Mouse (Mus musculus): ENCODE results near the gene Macrod2.

The Macrod2 gene

DNA sequence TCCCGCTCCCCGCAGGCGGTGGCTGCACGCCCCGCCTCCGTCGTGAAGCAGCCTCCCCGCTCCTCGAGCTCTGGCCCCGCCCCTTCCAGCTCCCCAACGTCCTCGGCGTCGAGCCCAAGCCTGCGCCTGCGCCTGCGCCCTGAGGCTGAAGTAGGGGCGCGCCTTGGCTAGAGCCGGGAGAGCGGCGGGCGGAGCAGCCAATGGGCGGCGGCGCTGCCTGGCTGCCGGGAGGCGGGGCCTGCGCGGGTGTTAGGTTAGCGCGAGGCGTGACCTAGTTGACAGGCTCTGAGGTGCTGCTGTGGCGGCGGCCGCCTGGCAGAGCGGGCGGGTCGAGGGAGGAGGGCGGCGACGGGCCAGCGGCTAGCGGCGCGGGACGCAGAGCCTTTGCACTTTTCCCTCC lies at the start of gene Macrod2:
Macrod2 (plus strand) TSS at position 131 of the 400 bp plus-strand sequence.
- DNase-seq (ENCODE audit: low read depth, low spot score) = peak; percentile 96

DNA sequence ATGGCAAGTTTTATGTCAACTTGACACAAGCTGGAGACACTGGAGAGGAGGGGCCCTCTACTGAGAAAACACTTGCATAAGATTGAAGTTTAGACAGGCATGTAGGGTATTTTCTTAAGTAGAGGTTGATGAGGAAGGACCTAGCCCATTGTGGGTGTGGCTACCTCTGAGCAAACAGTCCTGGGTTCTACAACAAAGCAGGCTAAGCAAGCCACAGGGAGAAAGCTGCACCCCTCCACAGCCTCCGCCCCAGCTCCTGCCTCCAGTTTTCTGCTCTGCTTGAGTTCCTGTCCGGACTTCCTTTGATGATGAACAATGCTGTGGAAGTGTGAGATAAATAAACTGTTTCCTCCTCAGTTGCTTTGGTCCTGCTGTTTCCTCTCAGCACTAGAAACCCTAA lies 35.2 kb upstream of the Macrod2 start:
- DNase-seq (ENCODE audit: low read depth, low spot score) = no peak

DNA sequence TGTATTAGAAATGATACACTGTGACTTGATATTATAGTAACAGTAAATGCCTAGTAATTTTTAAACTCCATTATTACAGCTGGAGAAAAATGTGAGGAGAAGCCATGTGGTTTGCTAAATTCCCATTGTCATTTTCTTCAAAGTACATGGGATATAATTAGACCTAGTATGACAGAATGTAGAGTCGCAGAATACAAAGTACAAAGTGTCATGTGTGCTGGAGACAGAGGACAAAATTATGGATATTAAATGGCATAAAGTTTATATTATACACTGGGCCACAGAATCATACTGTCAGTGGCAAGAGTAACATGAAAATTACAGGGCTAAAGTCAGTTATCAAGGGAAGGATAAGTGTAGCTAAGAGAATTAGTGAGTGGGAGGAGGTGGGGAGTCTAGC lies 30.3 kb upstream of the Macrod2 start:
- DNase-seq (ENCODE audit: low read depth, low spot score) = no peak

DNA sequence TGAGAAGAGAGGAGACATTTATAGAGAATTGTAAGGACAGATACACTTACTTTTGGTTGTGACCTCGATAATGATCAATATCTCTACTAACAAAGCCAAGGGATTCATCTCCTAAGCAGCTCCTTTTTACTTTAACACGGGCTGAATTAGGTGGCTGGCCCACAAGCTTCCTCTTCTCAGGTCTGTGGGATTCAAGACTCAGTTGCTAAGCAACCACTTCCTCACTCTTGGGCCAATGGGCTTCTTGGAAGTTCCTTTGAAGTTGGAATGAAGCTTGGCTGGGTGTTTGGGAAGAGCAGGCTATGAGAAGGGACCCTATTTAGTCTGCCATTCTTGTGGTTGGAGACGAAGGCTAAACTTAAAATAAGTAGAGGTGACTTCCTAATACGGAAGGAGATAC lies 5.6 kb upstream of the Macrod2 start, which contains the start of gene Sel1l2:
Sel1l2 (minus strand) TSS at position 182 of the 400 bp plus-strand sequence.
- DNase-seq (ENCODE audit: low read depth, low spot score) = no peak

DNA sequence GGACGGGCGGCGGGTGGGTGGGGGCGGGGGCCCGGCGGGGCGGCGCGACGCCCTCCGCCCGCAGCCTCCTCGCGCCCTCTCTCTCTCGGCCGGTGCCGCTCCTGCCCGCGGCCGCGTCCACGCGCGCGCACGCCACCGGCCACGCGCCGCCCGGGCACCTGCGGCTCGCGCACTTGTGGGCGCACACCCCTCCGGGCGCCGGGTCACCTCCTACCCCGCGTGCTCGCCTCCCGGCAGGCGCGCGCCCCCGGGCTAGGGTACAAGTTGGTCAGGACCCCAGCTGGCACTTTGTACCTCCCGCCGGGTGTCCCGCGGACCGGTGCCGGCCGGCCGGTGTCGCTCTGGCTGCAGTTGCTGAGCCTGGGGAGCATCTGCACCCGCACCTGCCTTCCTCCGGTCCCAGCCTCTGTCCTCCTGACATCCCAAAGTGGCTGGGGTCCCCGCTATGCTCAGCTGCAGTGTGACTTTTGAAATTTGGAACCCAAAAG lies 679 bp downstream of the Macrod2 start:
- DNase-seq (ENCODE audit: low read depth, low spot score) = peak; percentile 49

DNA sequence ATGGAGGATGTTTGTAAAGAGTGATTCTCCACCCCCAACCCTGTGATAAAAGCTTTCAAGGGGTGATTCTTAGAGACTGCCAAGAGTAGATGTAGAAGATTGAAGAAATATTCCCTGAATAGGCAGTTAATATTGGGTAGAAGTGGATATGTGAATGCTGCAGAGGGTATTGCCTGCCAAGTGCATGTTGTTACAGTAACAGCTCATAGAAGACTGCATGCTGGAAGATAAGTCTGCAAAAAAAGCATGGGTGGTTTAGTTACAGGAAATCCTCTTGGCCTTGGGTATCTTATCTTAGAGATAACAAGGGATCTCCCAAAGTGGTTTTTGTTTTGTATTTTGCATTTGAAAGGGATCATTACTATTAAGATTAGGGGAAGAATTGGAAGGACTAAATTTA lies 30.7 kb downstream of the Macrod2 start:
- DNase-seq (ENCODE audit: low read depth, low spot score) = no peak

DNA sequence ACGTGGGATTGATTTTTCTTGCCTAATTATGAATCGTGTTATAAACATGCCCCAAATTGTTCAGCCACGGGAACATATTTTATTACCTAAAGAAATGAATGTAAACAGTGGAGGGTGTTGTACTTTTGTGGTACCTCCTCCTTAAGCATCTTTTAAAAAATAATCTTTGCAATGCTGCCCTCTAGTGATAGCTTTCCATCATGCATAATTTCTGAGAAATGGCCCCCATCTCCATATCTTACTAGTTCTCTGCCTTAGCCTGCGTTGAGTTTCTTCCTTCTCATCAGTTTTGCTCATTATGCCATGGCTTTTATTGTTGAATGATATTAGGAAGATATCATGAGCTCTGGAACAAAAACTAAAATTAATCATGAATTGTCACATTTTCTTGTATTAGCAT lies 32.2 kb downstream of the Macrod2 start:
- DNase-seq (ENCODE audit: low read depth, low spot score) = peak; percentile 44

DNA sequence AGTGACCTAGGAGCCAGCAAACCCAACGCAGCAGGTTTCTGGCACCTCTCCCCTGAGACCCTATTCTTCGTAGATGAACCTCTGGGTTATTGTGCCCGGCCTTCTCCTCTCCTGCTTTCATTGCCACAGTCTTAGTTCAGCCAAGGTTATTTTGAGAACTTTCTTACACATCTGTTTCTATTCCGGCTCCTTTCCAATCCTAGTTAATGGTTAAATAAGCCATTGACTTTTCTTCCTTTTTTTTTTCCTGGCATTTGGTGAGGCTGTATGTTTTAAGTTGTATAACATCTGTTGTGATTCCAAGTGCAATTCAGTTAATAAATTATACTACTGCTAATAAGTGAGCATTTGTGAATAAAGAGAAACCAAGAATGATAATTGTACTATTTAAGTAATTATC lies 44.0 kb downstream of the Macrod2 start:
- no peak for DNase-seq (ENCODE audit: low read depth, low spot score)

DNA sequence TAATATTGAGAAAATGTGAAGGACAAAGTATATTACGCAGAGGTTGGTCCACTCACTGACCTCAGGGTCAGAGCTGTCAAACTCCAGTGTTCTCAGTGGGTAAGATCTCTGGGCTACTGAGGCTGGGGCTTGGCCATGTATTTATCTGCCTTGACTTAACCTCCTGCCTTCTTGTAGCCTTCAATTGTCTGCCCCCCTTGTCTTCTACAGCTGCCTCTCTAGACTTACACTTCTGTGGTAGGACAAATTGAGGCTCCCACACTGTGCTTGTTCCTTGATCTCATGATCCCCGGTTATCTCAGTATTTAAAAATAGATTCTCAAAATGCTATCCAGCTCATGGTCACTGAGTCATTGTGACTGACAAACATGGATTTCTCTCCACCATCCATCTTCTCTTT lies 53.5 kb downstream of the Macrod2 start:
- no peak for DNase-seq (ENCODE audit: low read depth, low spot score)

DNA sequence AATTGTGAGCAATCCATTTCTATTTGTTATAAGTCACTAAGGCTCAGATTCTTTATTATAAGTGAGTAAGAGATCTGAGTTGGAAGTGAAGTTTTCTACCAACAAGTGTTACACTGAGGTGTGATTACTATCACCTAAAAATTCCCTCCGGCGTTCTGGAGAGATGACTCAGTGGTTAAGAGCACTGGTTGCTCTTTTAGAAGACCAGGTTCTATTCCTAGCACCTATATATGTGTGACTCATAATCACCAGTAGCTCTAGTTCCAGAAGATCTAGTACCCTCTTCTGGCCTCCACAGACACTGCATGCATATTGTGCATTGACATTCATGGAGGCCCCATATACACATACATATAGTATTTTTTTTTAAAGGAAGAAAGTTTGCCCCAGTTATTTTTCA lies 80.7 kb downstream of the Macrod2 start:
- DNase-seq (ENCODE audit: low read depth, low spot score) = no peak

DNA sequence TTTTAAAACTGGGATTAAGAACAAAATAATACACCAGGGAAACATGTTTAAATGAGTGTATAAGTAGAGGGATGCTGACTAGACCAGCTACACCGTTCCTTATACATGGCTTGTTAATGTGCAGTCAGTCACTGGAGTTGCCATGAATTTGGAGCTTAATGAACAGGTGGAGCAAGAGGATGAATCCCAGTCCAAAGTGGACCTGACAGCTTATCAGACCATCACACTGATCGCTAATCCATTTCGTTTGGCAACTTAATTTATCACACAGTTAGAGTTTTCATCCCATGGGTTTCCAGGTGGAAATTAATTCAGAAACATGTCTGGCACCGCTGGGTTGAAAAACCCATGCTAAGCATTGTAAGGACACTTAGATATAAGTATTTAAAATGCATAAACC lies 81.8 kb downstream of the Macrod2 start:
- no peak for DNase-seq (ENCODE audit: low read depth, low spot score)

DNA sequence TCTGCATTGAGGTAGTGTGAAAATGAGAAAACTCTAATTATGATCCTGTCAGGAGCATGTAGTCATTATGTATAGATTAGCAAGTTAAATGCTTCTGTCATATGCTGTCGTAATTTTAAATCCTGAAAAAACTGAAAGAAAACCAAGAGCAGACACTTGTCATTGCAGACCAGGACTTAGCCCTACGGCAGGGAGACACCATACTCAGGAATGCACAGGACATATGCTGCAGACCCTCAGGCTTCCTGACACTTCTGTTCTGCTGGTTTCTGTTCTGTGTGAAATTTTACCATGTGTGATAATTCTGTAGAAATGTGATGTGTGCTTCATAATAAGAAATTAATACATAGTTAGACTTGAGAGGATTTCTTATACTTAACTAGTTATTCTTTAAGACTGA lies 87.5 kb downstream of the Macrod2 start:
- DNase-seq (ENCODE audit: low read depth, low spot score) = no peak

DNA sequence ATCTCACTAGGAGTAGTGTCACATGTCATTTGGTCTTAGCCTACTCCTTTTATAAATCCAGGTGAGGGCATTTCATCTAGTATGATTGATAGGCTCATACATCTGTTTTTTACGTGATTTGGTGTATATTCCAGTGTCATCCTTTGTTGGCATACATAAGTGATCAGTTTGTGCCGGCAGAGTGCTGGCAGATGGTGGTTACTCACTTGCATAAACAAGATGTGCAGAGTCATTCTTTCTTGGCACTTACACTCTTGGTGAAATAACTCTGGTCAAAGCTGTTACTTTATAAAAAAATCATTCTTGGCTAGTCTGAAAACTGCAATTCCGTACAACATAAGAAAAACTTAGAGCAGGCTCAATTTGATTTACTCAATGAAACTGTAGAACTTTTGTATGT lies 102.6 kb downstream of the Macrod2 start:
- DNase-seq (ENCODE audit: low read depth, low spot score) = no peak

DNA sequence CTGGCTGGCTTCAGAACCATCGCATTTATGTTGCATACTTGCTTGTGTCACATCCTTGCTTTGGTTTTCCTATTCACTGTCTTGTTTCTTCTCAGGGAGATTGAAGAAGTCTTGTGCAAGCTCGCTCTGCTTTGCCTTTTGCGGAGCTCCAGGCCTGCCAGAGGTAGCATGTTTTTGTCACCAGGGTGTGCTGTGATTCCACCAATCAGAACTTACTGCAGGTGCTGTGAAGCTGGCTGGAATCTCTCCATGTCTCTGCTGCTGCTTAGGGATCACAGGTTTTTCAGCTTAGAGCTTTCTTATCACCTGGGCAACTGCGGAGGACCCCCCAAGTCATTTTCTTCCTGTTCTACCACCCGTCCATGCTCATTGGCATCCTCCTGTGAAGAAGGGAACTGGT lies 105.8 kb downstream of the Macrod2 start:
- DNase-seq (ENCODE audit: low read depth, low spot score) = peak; percentile 20

DNA sequence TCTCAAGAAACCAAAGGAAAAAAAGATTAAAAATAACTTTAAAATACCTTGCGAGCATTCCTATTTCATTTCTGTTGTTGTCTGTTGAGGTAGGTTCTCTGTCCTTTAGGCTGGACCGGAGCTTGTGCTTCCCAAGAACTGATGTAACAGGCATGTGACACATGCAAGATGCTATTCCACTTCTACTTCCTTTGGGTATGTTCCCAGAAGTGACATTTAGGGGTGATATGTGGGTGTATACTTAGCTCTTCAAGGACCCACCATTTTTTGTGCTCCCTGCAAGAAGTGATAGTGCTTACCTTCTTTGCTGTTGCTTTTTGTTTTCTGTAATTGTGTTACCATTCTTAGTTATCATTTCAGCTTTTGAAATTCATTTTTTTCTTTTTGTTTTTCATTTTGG lies 126.4 kb downstream of the Macrod2 start:
- DNase-seq (ENCODE audit: low read depth, low spot score) = no peak

DNA sequence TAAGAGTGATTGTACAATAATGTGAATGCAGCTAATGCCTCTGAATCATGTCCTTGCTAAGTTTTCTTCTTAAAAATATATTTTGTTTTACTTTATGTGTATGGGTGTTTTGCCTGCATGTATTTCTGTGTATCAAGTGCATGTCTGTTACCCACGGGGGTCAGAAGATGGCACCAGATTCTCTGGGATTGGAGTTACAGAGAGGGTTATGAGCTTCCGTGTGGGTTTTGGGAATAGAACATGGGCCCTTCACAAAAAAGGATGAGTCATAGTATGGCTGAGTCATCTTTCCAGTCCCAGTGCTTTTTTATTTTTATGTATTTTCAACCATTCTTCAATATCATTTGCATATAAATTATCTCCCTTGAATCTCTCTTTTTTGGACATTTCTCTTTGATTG lies 135.1 kb downstream of the Macrod2 start:
- DNase-seq (ENCODE audit: low read depth, low spot score) = no peak

DNA sequence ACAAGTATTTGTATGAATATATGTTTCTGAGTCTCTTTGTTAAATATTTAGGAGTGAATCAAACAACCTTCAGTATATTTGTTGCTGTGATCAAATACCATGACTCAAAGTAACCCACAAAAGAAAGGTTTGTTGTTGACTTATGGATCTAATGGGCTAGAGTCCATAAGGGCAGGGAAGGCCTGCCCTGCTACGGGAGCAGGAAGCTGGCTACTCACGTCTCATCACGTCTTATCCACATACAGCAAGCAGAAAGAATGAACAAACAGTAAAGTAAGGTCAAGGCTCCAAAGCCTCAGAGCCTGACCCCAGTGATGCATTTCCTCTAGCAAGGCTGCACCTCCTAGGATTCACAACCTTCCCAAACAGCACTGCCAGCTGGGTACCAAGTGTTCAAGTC lies 136.9 kb downstream of the Macrod2 start:
- no peak for DNase-seq (ENCODE audit: low read depth, low spot score)

DNA sequence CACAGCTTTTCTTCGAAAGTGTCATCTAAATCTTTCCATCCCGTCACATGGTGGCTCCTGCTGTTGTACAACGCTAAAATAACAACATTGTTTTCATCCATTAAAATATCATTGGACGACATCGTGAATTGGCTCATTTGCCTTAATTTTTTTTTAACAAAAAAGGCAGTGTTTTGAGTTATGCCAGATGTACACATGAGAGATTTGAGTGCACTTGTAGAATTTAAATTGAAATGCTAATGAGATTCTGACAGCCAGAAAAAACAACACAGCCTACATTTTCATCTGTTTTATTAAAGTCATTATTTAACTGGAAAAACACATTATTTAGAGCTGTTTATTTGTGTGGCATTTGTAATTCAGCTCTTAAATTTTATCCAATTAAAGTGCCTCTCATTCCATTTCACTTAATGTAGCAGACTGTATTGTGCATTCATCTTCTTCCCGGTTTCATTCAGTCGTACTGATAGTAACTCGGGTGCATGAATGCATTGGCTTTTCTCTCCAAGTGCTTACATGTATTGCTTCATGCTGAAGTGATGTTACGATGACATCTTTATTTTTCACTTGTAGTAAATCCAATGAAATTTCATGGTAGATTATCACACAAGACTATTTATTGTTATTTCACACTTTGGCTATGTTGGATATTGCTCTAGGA lies 137.9 kb downstream of the Macrod2 start:
- no peak for DNase-seq (ENCODE audit: low read depth, low spot score)

DNA sequence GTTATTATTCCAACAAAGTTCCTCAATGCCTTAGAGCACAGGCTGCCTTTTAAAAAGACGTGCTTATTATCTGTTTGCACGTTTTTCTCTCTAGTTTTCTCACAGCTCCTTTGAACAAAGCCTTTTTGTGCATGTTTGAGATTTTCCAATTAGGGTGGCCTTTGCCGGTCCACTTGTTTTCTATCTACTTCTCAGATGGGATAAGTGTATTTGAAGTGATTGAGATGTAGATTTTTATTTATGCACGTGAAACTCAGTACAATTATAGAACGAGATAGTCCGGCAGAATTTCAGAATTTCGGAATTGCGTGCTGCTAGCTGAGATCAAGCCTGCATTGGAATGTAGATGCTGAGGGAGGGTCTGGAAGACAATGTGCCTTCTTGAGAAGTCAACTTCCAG lies 138.5 kb downstream of the Macrod2 start:
- DNase-seq (ENCODE audit: low read depth, low spot score) = no peak

DNA sequence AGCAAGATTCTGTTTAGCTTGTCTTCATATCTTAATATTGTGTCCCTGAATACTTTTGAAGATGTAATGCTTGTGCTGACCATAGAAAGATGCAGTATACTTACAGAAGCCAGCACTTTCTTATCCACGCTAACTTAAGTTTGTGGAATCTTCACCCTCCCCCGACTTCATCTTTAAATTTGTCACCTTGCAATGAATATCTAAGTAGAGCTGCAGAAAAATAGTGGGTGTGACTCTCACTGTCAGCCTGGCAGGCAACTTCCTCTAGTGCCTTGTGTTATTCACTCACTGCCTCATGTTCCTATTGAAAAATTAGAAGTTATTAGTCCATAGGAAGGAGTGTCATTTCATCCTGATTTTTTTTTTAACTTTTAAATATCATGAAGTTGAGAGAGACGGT lies 139.5 kb downstream of the Macrod2 start:
- DNase-seq (ENCODE audit: low read depth, low spot score) = no peak

DNA sequence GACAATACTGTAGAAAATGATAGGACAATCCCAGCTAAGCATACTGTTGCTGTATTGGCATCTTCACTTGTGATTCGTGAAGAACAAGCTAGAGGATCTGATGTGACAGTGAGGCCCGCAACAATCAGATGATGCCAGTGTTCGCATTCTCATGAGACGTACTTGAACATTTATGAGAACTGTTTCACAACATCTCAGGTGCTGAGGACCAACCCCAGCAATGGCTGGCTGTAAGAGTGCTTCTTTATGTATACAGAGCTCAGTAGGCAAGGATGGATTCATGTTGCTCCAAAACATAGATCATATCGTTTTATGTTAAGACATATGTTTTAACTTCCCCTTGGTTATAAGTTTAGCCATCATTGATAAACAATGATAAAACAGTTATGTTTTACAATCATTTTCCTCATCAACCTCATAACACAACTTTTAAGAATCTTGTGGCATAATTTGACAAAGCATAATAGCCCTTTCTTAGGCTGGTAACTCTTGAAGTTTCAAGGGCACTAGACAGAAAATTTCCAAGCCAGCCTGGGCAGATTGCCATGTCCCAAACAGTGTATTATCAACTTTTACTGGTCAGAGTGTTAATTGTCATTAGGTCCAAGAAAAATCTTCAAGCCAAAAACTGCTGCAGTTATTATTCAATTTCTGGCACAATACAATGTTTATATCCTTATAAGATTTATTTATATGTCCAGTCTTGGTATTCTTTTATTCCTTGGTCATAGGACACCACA lies 140.9 kb downstream of the Macrod2 start:
- no peak for DNase-seq (ENCODE audit: low read depth, low spot score)

DNA sequence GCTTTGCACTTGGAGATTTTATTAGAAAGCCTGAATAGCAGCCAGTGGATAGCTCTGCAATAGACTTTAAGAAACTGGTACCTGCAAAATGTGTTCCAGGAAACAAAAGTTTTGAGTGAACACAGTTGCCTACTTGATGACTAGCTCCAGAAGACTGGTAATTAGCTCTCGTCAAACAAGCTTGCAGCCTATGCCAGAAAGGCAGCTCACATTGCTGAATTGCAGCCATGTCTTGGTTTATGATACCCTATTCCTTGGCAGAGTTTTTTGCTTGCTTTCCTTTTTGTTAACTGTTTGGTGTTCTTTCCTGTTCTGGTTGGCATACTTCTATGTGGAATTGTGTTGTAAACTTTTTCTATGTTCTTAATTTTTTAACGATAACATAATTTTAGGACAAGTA lies 154.2 kb downstream of the Macrod2 start:
- no peak for DNase-seq (ENCODE audit: low read depth, low spot score)

DNA sequence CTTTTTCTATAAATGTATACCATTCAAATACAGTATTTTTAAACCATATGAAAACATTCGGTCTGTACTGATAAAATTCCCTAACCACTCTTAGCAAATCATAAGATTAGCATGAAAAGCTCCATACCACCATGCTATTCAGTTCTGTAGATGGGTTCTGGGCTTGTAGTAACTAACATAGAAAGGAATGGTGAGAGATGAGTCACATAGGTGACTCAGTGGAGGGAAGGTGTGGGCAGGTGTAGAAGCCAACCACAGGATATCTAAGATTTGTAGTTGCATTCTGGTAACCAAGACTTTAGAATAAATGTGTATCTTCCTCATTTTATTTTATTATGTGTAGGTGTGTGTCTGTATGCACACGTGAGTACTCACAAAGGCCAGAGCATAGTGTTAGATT lies 166.3 kb downstream of the Macrod2 start:
- DNase-seq (ENCODE audit: low read depth, low spot score) = no peak
